9 mouse cellular contexts compared by ENCODE assay signal in genomic region chr7:25187662-25188650, GRCm38 (mm10). TPM values are rescaled to one million over a fixed set of nuclear protein-coding genes. Genes with fewer than 3 reads are reported as not detected.
DNase-seq lines count a peak whose midpoint lies in the region; ATAC-seq lines count a peak whose summit lies in the region.
"Had no signal": no experiment of that assay in that cellular context is flagged by ENCODE, and none has a peak within 500 bp of the region (broad histone marks: within the 10 kb centered on the region; RNA-seq: fewer than 3 reads in every experiment).

No protein-coding gene starts in this region.

- no peak overlapping the region for H3K27ac ChIP-seq in forebrain, embryonic 11.5 days (ENCODE audit: low read depth, low read length)
- H3K27ac ChIP-seq in heart, embryonic 16.5 days (ENCODE audit: low read length): no peak overlapping the region
- H3K27ac ChIP-seq in liver, embryonic 13.5 days: no peak overlapping the region
- H3K27ac ChIP-seq in neural tube, embryonic 11.5 days (ENCODE audit: low read depth, low read length): no peak overlapping the region
- no peak overlapping the region for H3K27ac ChIP-seq in stomach, embryonic 16.5 days (ENCODE audit: low read length)
- H3K27ac ChIP-seq: embryonic facial prominence, embryonic 13.5 days had no signal

- no peak overlapping the region for H3K4me3 ChIP-seq in forebrain, embryonic 11.5 days (ENCODE audit: low read depth, low read length)
- H3K4me3 ChIP-seq in heart, embryonic 16.5 days (ENCODE audit: low read length): no peak overlapping the region
- H3K4me3 ChIP-seq in liver, embryonic 13.5 days (replicated peaks): no peak overlapping the region
- H3K4me3 ChIP-seq in neural tube, embryonic 11.5 days (ENCODE audit: low read depth, low read length): no peak overlapping the region
- H3K4me3 ChIP-seq in stomach, embryonic 16.5 days (replicated peaks; ENCODE audit: low read length): no peak overlapping the region
- H3K4me3 ChIP-seq: embryonic facial prominence, embryonic 13.5 days had no signal

- peak; percentile 88 for DNase-seq in CD4-positive, CD25-positive, alpha-beta regulatory T cell, adult 2 months (ENCODE audit: low read depth, low spot score)
- peak; percentile 71 for DNase-seq in c-Kit-negative CD71-positive TER-119-positive erythroid progenitor cells, embryonic 14.5 days (ENCODE audit: low read depth, low spot score)
- peak; percentile 95 for DNase-seq in forebrain, embryonic 11.5 days (ENCODE audit: low spot score)
- peak; percentile 84 to 85 for DNase-seq in kidney, postnatal 25 days
- peak; percentile 66 for DNase-seq in liver, embryonic 13.5 days
- DNase-seq in neural tube, embryonic 11.5 days (ENCODE audit: low spot score): peak; percentile 90

- peak; percentile 85 for ATAC-seq in forebrain, embryonic 11.5 days (replicated peaks; ENCODE audit: low FRiP score)
- ATAC-seq in heart, embryonic 16.5 days (replicated peaks; ENCODE audit: extremely low read depth, insufficient read depth, low FRiP score): peak; percentile 67; the same call in 1 of the 2 replicates
- peak; percentile 70 for ATAC-seq in liver, embryonic 13.5 days (ENCODE audit: low read depth)
- ATAC-seq in neural tube, embryonic 11.5 days (ENCODE audit: insufficient read depth, low FRiP score, low TSS enrichment): peak; percentile 81
- peak; percentile 80; the same call in 1 of the 2 replicates for ATAC-seq in stomach, embryonic 16.5 days (ENCODE audit: insufficient read depth, low FRiP score)

- WGBS in forebrain, embryonic 11.5 days: 29% methylated on average over 21 of the region's 21 CpGs
- 24% methylated on average over 21 of the region's 21 CpGs for WGBS in heart, embryonic 16.5 days
- 33% methylated on average over 21 of the region's 21 CpGs for WGBS in liver, embryonic 13.5 days (ENCODE audit: insufficient replicate concordance)
- WGBS in neural tube, embryonic 11.5 days: 24% methylated on average over 21 of the region's 21 CpGs
- 25% methylated on average over 21 of the region's 21 CpGs for WGBS in stomach, embryonic 16.5 days

- H3K4me2 ChIP-seq in forebrain, embryonic 11.5 days (ENCODE audit: low read depth, low read length, severe bottlenecking): no peak overlapping the region
- no peak overlapping the region for H3K4me2 ChIP-seq in heart, embryonic 16.5 days (ENCODE audit: low read depth, low read length)
- no peak overlapping the region for H3K4me2 ChIP-seq in liver, embryonic 13.5 days
- no peak overlapping the region for H3K4me2 ChIP-seq in neural tube, embryonic 11.5 days (ENCODE audit: low read depth)
- H3K4me2 ChIP-seq in stomach, embryonic 16.5 days (ENCODE audit: low read depth, low read length): no peak overlapping the region
- H3K4me2 ChIP-seq: embryonic facial prominence, embryonic 13.5 days had no signal

- no peaks in the 10 kb centered on the region for H3K36me3 ChIP-seq in forebrain, embryonic 11.5 days (ENCODE audit: control insufficient read depth, insufficient read depth, low read length)
- H3K36me3 ChIP-seq in heart, embryonic 16.5 days (ENCODE audit: control insufficient read depth, insufficient read depth): no peaks in the 10 kb centered on the region
- no peaks in the 10 kb centered on the region for H3K36me3 ChIP-seq in liver, embryonic 13.5 days
- H3K36me3 ChIP-seq in neural tube, embryonic 11.5 days (ENCODE audit: control insufficient read depth, insufficient read depth, low read length): no peaks in the 10 kb centered on the region
- H3K36me3 ChIP-seq in stomach, embryonic 16.5 days (ENCODE audit: control insufficient read depth, insufficient read depth, low read length): no peaks in the 10 kb centered on the region
- H3K36me3 ChIP-seq: embryonic facial prominence, embryonic 13.5 days had no signal

- peaks cover under 1% of the 10 kb centered on the region for H3K27me3 ChIP-seq in forebrain, embryonic 11.5 days (ENCODE audit: control insufficient read depth, insufficient read depth, low read length)
- peaks cover 10% of the 10 kb centered on the region for H3K27me3 ChIP-seq in heart, embryonic 16.5 days (ENCODE audit: control insufficient read depth, insufficient read depth, low read length)
- peaks cover 17% of the 10 kb centered on the region for H3K27me3 ChIP-seq in liver, embryonic 13.5 days
- H3K27me3 ChIP-seq in neural tube, embryonic 11.5 days (ENCODE audit: control insufficient read depth, insufficient read depth, low read length): no peaks in the 10 kb centered on the region
- H3K27me3 ChIP-seq in stomach, embryonic 16.5 days (ENCODE audit: control insufficient read depth, insufficient read depth, low read length): peaks cover 14% of the 10 kb centered on the region

- no peak overlapping the region for H3K9ac ChIP-seq in forebrain, embryonic 11.5 days (ENCODE audit: low read length)
- no peak overlapping the region for H3K9ac ChIP-seq in heart, embryonic 16.5 days (ENCODE audit: low read length)
- H3K9ac ChIP-seq in liver, embryonic 13.5 days: no peak overlapping the region
- H3K9ac ChIP-seq in neural tube, embryonic 11.5 days (ENCODE audit: low read length): no peak overlapping the region
- no peak overlapping the region for H3K9ac ChIP-seq in stomach, embryonic 16.5 days (ENCODE audit: low read length)
- H3K9ac ChIP-seq: embryonic facial prominence, embryonic 13.5 days had no signal

- H3K4me1 ChIP-seq in forebrain, embryonic 11.5 days (replicated peaks; ENCODE audit: control insufficient read depth, insufficient read depth, low read length): no peaks in the 10 kb centered on the region
- H3K4me1 ChIP-seq in heart, embryonic 16.5 days (ENCODE audit: control insufficient read depth, insufficient read depth, low read length): no peaks in the 10 kb centered on the region
- H3K4me1 ChIP-seq in liver, embryonic 13.5 days (replicated peaks): peaks cover 7% of the 10 kb centered on the region
- H3K4me1 ChIP-seq in neural tube, embryonic 11.5 days (ENCODE audit: control insufficient read depth, insufficient read depth, low read length): no peaks in the 10 kb centered on the region
- H3K4me1 ChIP-seq in stomach, embryonic 16.5 days (ENCODE audit: control insufficient read depth, insufficient read depth, low read length): no peaks in the 10 kb centered on the region
- H3K4me1 ChIP-seq: embryonic facial prominence, embryonic 13.5 days had no signal

- no peaks in the 10 kb centered on the region for H3K9me3 ChIP-seq in forebrain, embryonic 11.5 days (ENCODE audit: control insufficient read depth, low read length)
- no peaks in the 10 kb centered on the region for H3K9me3 ChIP-seq in heart, embryonic 16.5 days (replicated peaks; ENCODE audit: control insufficient read depth, low read length)
- no peaks in the 10 kb centered on the region for H3K9me3 ChIP-seq in liver, embryonic 13.5 days (replicated peaks)
- H3K9me3 ChIP-seq in neural tube, embryonic 11.5 days (ENCODE audit: control insufficient read depth, low read length): no peaks in the 10 kb centered on the region
- H3K9me3 ChIP-seq in stomach, embryonic 16.5 days (replicated peaks; ENCODE audit: control insufficient read depth, low read length): no peaks in the 10 kb centered on the region
- H3K9me3 ChIP-seq: embryonic facial prominence, embryonic 13.5 days had no signal

RNA-seq across cellular contexts. Expression of gene Pou2f2, which starts 8.4 kb away (rescaled TPM):
- polyA plus RNA-seq in forebrain, embryonic 11.5 days (2014; fragmentation: Nextera tagmentation; extraction: Ambion mirVana): 16.8 and 19.9 TPM in 2 replicates
- polyA plus RNA-seq in heart, embryonic 16.5 days (2015; fragmentation: Nextera tagmentation; extraction: Ambion mirVana): 0.42 and 0.58 TPM in 2 replicates
- 1.5 and 1.6 TPM in 2 replicates for polyA plus RNA-seq in liver, embryonic 13.5 days (2015; fragmentation: Nextera tagmentation; extraction: Ambion mirVana)
- 33.7 and 40.9 TPM in 2 replicates for polyA plus RNA-seq in neural tube, embryonic 11.5 days (2014; fragmentation: Nextera tagmentation; extraction: Ambion mirVana)
- 1.4 TPM in 2 replicates for polyA plus RNA-seq in stomach, embryonic 16.5 days (2015; fragmentation: Nextera tagmentation; extraction: Ambion mirVana)

RNA-seq across cellular contexts. Expression of gene Dedd2, which starts 32.5 kb away (rescaled TPM):
- polyA plus RNA-seq in forebrain, embryonic 11.5 days (2014; fragmentation: Nextera tagmentation; extraction: Ambion mirVana): 11.2 TPM in 2 replicates
- polyA plus RNA-seq in heart, embryonic 16.5 days (2015; fragmentation: Nextera tagmentation; extraction: Ambion mirVana): 8.3 and 8.6 TPM in 2 replicates
- 27.0 and 27.6 TPM in 2 replicates for polyA plus RNA-seq in liver, embryonic 13.5 days (2015; fragmentation: Nextera tagmentation; extraction: Ambion mirVana)
- polyA plus RNA-seq in neural tube, embryonic 11.5 days (2014; fragmentation: Nextera tagmentation; extraction: Ambion mirVana): 11.0 and 11.6 TPM in 2 replicates
- polyA plus RNA-seq in stomach, embryonic 16.5 days (2015; fragmentation: Nextera tagmentation; extraction: Ambion mirVana): 9.1 and 9.7 TPM in 2 replicates

RNA-seq across cellular contexts. Expression of gene Zfp526, which starts 33.3 kb away (rescaled TPM):
- polyA plus RNA-seq in forebrain, embryonic 11.5 days (2014; fragmentation: Nextera tagmentation; extraction: Ambion mirVana): 3.5 and 3.8 TPM in 2 replicates
- polyA plus RNA-seq in heart, embryonic 16.5 days (2015; fragmentation: Nextera tagmentation; extraction: Ambion mirVana): 2.2 and 2.3 TPM in 2 replicates
- polyA plus RNA-seq in liver, embryonic 13.5 days (2015; fragmentation: Nextera tagmentation; extraction: Ambion mirVana): 2.0 and 2.1 TPM in 2 replicates
- 3.7 and 3.8 TPM in 2 replicates for polyA plus RNA-seq in neural tube, embryonic 11.5 days (2014; fragmentation: Nextera tagmentation; extraction: Ambion mirVana)
- 2.5 and 2.9 TPM in 2 replicates for polyA plus RNA-seq in stomach, embryonic 16.5 days (2015; fragmentation: Nextera tagmentation; extraction: Ambion mirVana)

RNA-seq across cellular contexts. Expression of gene Gsk3a, which starts 49.7 kb away (rescaled TPM):
- polyA plus RNA-seq in forebrain, embryonic 11.5 days (2014; fragmentation: Nextera tagmentation; extraction: Ambion mirVana): 14.0 and 16.6 TPM in 2 replicates
- polyA plus RNA-seq in heart, embryonic 16.5 days (2015; fragmentation: Nextera tagmentation; extraction: Ambion mirVana): 6.7 and 6.8 TPM in 2 replicates
- 6.2 and 6.3 TPM in 2 replicates for polyA plus RNA-seq in liver, embryonic 13.5 days (2015; fragmentation: Nextera tagmentation; extraction: Ambion mirVana)
- polyA plus RNA-seq in neural tube, embryonic 11.5 days (2014; fragmentation: Nextera tagmentation; extraction: Ambion mirVana): 15.9 and 19.7 TPM in 2 replicates
- 5.7 and 6.3 TPM in 2 replicates for polyA plus RNA-seq in stomach, embryonic 16.5 days (2015; fragmentation: Nextera tagmentation; extraction: Ambion mirVana)
